Mouse (Mus musculus) lung, postnatal 0 days (tissue): ENCODE results near the gene 1700029H14Rik.

ENCODE experiments used
- CTCF ChIP-seq: IDR thresholded peaks from 2 replicates; pipeline ENCODE4 v1.5.1; 2016; ENCODE audit warnings: antibody characterized with exemption, mild to moderate bottlenecking
- EP300 ChIP-seq: IDR thresholded peaks from 2 replicates; pipeline ENCODE4 v1.6.1; 2016; ENCODE audit warnings: antibody characterized with exemption, mild to moderate bottlenecking, control low read depth

- TF ChIP-seq CTCF = no peak
- TF ChIP-seq EP300 = no peak
Observed at GRCm38 (mm10) chr8:13571999-13572398, 9.7 kb upstream of the 1700029H14Rik start.
